Mouse (Mus musculus): Measurements from ENCODE around the gene Gpx8.

- TF ChIP-seq CTCF (IDR thresholded peaks at IDR 0.05; ENCODE audit: low read depth): no peak
- TF ChIP-seq EP300 (IDR thresholded peaks at IDR 0.05; ENCODE audit: low read depth): no peak
Measured at GRCm38 (mm10) chr13:113087226-113088017, 41.2 kb upstream of the Gpx8 start.

Measured in heart, postnatal 0 days (tissue).